11 mouse cellular contexts compared by ENCODE assay signal in genomic region chr9:43230886-43231285, GRCm38 (mm10). TPM values are rescaled to one million over a fixed set of nuclear protein-coding genes. Genes with fewer than 3 reads are reported as not detected.
A peak's percentile ranks its signal among the peaks of the same experiment; 100 is the strongest.
DNase-seq lines count a peak whose midpoint lies in the region; ATAC-seq and TF ChIP-seq lines count a peak whose summit lies in the region.
"Had no signal": no experiment of that assay in that cellular context is flagged by ENCODE, and none has a peak within 500 bp of the region (broad histone marks: within the 10 kb centered on the region; RNA-seq: fewer than 3 reads in every experiment).

No protein-coding gene starts in this region.

- H3K4me1 ChIP-seq in forebrain, embryonic 13.5 days = peaks cover 13% of the 10 kb centered on the region; the same call in 1 of the 2 replicates
- no peaks in the 10 kb centered on the region for H3K4me1 ChIP-seq in forebrain, postnatal 0 days (ENCODE audit: insufficient read depth)
- H3K4me1 ChIP-seq in embryonic facial prominence, embryonic 10.5 days = peaks cover 71% of the 10 kb centered on the region
- peaks cover 63% of the 10 kb centered on the region for H3K4me1 ChIP-seq in heart, embryonic 15.5 days (replicated peaks)
- peaks cover 66% of the 10 kb centered on the region for H3K4me1 ChIP-seq in limb, embryonic 10.5 days

- TF ChIP-seq CTCF in forebrain, postnatal 0 days (IDR thresholded peaks at IDR 0.05; ENCODE audit: low read depth) = no peak

- no peak overlapping the region for H3K4me2 ChIP-seq in forebrain, embryonic 13.5 days
- H3K4me2 ChIP-seq in forebrain, postnatal 0 days (ENCODE audit: low read depth) = no peak overlapping the region
- H3K4me2 ChIP-seq in heart, embryonic 15.5 days = no peak overlapping the region

- no peaks in the 10 kb centered on the region for H3K27me3 ChIP-seq in forebrain, embryonic 13.5 days
- H3K27me3 ChIP-seq in forebrain, postnatal 0 days (ENCODE audit: insufficient read depth, low read length) = no peaks in the 10 kb centered on the region
- no peaks in the 10 kb centered on the region for H3K27me3 ChIP-seq in embryonic facial prominence, embryonic 10.5 days (replicated peaks; ENCODE audit: low read depth, poor library complexity, severe bottlenecking)
- no peaks in the 10 kb centered on the region for H3K27me3 ChIP-seq in heart, embryonic 15.5 days
- no peaks in the 10 kb centered on the region for H3K27me3 ChIP-seq in limb, embryonic 10.5 days (ENCODE audit: low read depth, poor library complexity, severe bottlenecking)

- H3K9me3 ChIP-seq in forebrain, embryonic 13.5 days (replicated peaks) = no peaks in the 10 kb centered on the region
- H3K9me3 ChIP-seq in forebrain, postnatal 0 days (ENCODE audit: low read length) = no peaks in the 10 kb centered on the region
- no peaks in the 10 kb centered on the region for H3K9me3 ChIP-seq in embryonic facial prominence, embryonic 10.5 days
- no peaks in the 10 kb centered on the region for H3K9me3 ChIP-seq in heart, embryonic 15.5 days (replicated peaks)
- no peaks in the 10 kb centered on the region for H3K9me3 ChIP-seq in limb, embryonic 10.5 days (replicated peaks)

- H3K9ac ChIP-seq in forebrain, embryonic 13.5 days = 0 out of 2 replicates have a peak overlapping the region, but pooled peaks have one; percentile 16
- H3K9ac ChIP-seq in forebrain, postnatal 0 days = no peak overlapping the region
- no peak overlapping the region for H3K9ac ChIP-seq in heart, embryonic 15.5 days

- ATAC-seq in forebrain, embryonic 13.5 days = no peak
- ATAC-seq in forebrain, postnatal 0 days = no peak
- 0 out of 2 replicates have a peak, but pooled peaks have one; percentile 50 for ATAC-seq in heart, embryonic 15.5 days (replicated peaks; ENCODE audit: insufficient number of reproducible peaks, insufficient read depth, low FRiP score, low read depth)
- ATAC-seq: midbrain, embryonic 16.5 days had no signal

- no peak for DNase-seq in forebrain, postnatal 0 days
- no peak for DNase-seq in embryonic facial prominence, embryonic 10.5 days (ENCODE audit: low spot score)
- DNase-seq in limb, embryonic 10.5 days (ENCODE audit: low spot score) = no peak
- no peak for DNase-seq in cerebellum, adult 9-11 months
- DNase-seq in right cerebral cortex, postnatal 25 days = no peak
- DNase-seq in MN1 (ENCODE audit: low spot score) = no peak
- DNase-seq: cerebellum, adult 18-20 months had no signal

- 73% methylated on average over 4 of the region's 4 CpGs for WGBS in forebrain, embryonic 13.5 days
- 74% methylated on average over 4 of the region's 4 CpGs for WGBS in forebrain, postnatal 0 days
- 56% methylated on average over 4 of the region's 4 CpGs for WGBS in embryonic facial prominence, embryonic 10.5 days
- WGBS in heart, embryonic 15.5 days = 51% methylated on average over 4 of the region's 4 CpGs
- 68% methylated on average over 4 of the region's 4 CpGs for WGBS in limb, embryonic 10.5 days

- no peak overlapping the region for H3K27ac ChIP-seq in forebrain, embryonic 13.5 days
- H3K27ac ChIP-seq in forebrain, postnatal 0 days (ENCODE audit: low read depth, low read length) = no peak overlapping the region
- peak overlapping the region; percentile 72 for H3K27ac ChIP-seq in embryonic facial prominence, embryonic 10.5 days (replicated peaks)
- peak overlapping the region; percentile 68 for H3K27ac ChIP-seq in heart, embryonic 15.5 days
- H3K27ac ChIP-seq in limb, embryonic 10.5 days = peak overlapping the region; percentile 69

- no peaks in the 10 kb centered on the region for H3K36me3 ChIP-seq in forebrain, embryonic 13.5 days (ENCODE audit: poor library complexity, severe bottlenecking)
- H3K36me3 ChIP-seq in forebrain, postnatal 0 days (ENCODE audit: insufficient read depth) = no peaks in the 10 kb centered on the region
- H3K36me3 ChIP-seq in embryonic facial prominence, embryonic 10.5 days (replicated peaks) = peaks cover 87% of the 10 kb centered on the region
- H3K36me3 ChIP-seq in heart, embryonic 15.5 days = no peaks in the 10 kb centered on the region
- H3K36me3 ChIP-seq in limb, embryonic 10.5 days = peaks cover 98% of the 10 kb centered on the region

- no peak overlapping the region for H3K4me3 ChIP-seq in forebrain, embryonic 13.5 days
- no peak overlapping the region for H3K4me3 ChIP-seq in forebrain, postnatal 0 days (ENCODE audit: low read depth, low read length)
- H3K4me3 ChIP-seq in embryonic facial prominence, embryonic 10.5 days = no peak overlapping the region
- H3K4me3 ChIP-seq in heart, embryonic 15.5 days = no peak overlapping the region
- no peak overlapping the region for H3K4me3 ChIP-seq in limb, embryonic 10.5 days

RNA-seq across cellular contexts. Expression of gene Oaf, which starts 8.8 kb away (rescaled TPM):
- 7.6 and 9.1 TPM in 2 replicates for polyA plus RNA-seq in forebrain, embryonic 13.5 days (2015; fragmentation: Nextera tagmentation; extraction: Ambion mirVana)
- total RNA-seq in forebrain, postnatal 0 days (2014; rRNA removed) = 5.0 and 14.3 TPM in 2 replicates
- 7.8 and 7.9 TPM in 2 replicates for polyA plus RNA-seq in forebrain, postnatal 0 days (2015; fragmentation: Nextera tagmentation; extraction: Ambion mirVana)
- polyA plus RNA-seq in embryonic facial prominence, embryonic 10.5 days (2016; fragmentation: Nextera tagmentation; extraction: Ambion mirVana) = 55.2 and 57.0 TPM in 2 replicates
- 22.8 and 31.2 TPM in 2 replicates for polyA plus RNA-seq in heart, embryonic 15.5 days (2015; fragmentation: Nextera tagmentation; extraction: Ambion mirVana)
- polyA plus RNA-seq in limb, embryonic 10.5 days (2016; fragmentation: Nextera tagmentation; extraction: Ambion mirVana) = 68.6 and 87.4 TPM in 2 replicates

RNA-seq across cellular contexts. Expression of gene Pou2f3, which starts 20.7 kb away (rescaled TPM):
- not detected in 2 replicates for polyA plus RNA-seq in forebrain, embryonic 13.5 days (2015; fragmentation: Nextera tagmentation; extraction: Ambion mirVana)
- not detected in 2 replicates for total RNA-seq in forebrain, postnatal 0 days (2014; rRNA removed)
- polyA plus RNA-seq in forebrain, postnatal 0 days (2015; fragmentation: Nextera tagmentation; extraction: Ambion mirVana) = 0.05 TPM in 1 of 2 replicates, not detected in the other
- not detected in 2 replicates for polyA plus RNA-seq in embryonic facial prominence, embryonic 10.5 days (2016; fragmentation: Nextera tagmentation; extraction: Ambion mirVana)
- polyA plus RNA-seq in heart, embryonic 15.5 days (2015; fragmentation: Nextera tagmentation; extraction: Ambion mirVana) = 0.11 and 0.18 TPM in 2 replicates
- 0.08 TPM in 1 of 2 replicates, not detected in the other for polyA plus RNA-seq in limb, embryonic 10.5 days (2016; fragmentation: Nextera tagmentation; extraction: Ambion mirVana)
- polyA plus RNA-seq: C2C12; midbrain, embryonic 16.5 days had no signal

Comparison
In these comparisons a context has a peak if more than half of its experiments do, and no peak if none do; other contexts are left out.
1. H3K27ac ChIP-seq: peak in embryonic facial prominence, embryonic 10.5 days (single experiment), heart, embryonic 15.5 days (single experiment) and limb, embryonic 10.5 days (single experiment); none in forebrain, embryonic 13.5 days (single experiment) and forebrain, postnatal 0 days (single experiment).